Mouse (Mus musculus) spleen, adult 12 weeks (tissue): ENCODE data around the gene Plekhn1.

Experiments used
- DNase-seq: peaks from one replicate; pipeline ENCODE4 v3.0.0; 2022; ENCODE audit warnings: low spot score

The Plekhn1 gene

GRCm38 (mm10) chr4:156213134-156213533 lies 21.5 kb downstream of the Plekhn1 start:
- DNase-seq = no peak

DNA sequence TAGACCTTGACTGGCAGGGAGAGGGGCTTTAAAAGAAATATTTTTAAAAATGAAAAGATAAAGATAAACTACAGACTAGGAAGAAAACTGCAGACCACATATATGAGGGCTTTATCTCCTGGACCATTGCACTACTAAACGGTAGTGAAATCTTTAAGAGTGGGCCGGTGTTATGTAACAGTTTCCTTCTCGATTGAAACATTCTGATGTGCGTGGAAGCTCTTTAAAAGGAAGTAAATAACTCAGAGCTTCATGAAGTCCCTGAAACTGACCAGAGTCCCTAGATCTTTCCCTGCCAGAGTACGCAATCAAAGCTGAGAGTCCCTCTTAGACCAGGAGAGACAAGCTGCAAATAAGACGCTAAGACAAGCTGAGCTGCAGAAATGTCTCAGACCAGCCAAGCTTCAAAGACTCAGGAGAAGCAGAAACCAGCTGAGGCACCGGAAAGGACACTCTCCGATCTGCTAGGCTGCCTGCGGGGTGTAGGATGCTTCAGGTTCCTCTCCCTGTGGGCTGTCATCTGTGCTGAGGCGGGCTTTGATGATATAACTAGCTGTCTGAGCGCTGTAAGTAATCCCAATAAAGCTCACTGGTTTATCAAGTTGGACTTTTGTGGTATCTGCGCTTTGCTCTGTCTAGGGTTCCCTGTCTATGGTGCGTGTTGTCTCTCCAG lies 24.6 kb downstream of the Plekhn1 start:
- no peak for DNase-seq

DNA sequence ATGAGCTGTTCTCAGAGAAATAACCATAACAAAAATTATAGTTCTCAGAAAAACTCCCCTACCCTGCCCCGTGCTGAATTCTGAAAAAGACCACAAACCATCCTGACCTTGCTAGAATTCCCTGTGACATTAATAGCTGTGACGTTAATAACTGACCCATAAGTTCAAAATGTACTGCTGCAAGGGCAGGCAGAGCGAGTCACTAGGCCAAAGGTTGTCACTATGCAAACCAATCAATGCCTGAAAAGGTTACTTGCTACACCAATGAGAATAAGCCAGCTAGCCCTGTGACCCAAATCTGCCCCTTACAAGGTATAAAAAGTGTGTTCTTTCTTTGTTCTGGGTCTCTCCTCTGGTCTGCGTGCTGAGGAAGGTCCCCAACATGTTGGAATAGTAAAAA lies 25.8 kb downstream of the Plekhn1 start:
- no peak for DNase-seq

GRCm38 (mm10) chr4:156203413-156204131 lies 31.1 kb downstream of the Plekhn1 start:
- no peak for DNase-seq

- DNase-seq = peak; percentile 79
Observed at GRCm38 (mm10) chr4:156203001-156203412, 31.6 kb downstream of the Plekhn1 start, which contains the start of gene AW011738. Gene AW011738, plus strand, starts transcription at chr4:156203304.

DNA sequence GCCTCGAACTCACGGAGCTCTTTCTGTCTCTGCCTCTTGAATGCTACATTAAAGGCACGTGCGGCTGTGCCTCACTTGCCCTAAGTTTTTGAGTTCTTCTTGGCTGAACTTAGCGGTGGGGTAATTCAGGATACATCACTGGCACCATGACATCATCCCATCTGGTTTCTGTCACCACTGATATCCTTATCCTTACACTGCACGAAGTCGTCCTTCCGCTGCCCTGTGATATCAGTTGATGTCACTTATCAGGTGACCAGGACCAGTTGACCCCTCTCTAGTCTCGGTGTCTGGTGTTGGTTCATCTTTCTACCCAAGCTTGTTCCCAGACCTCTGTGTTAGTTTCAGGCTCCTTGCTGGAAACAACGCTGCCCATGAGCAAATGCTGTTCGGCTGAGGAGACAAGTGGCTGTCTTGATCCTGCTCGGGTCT lies 32.2 kb downstream of the Plekhn1 start:
- DNase-seq = peak; percentile 67

DNA sequence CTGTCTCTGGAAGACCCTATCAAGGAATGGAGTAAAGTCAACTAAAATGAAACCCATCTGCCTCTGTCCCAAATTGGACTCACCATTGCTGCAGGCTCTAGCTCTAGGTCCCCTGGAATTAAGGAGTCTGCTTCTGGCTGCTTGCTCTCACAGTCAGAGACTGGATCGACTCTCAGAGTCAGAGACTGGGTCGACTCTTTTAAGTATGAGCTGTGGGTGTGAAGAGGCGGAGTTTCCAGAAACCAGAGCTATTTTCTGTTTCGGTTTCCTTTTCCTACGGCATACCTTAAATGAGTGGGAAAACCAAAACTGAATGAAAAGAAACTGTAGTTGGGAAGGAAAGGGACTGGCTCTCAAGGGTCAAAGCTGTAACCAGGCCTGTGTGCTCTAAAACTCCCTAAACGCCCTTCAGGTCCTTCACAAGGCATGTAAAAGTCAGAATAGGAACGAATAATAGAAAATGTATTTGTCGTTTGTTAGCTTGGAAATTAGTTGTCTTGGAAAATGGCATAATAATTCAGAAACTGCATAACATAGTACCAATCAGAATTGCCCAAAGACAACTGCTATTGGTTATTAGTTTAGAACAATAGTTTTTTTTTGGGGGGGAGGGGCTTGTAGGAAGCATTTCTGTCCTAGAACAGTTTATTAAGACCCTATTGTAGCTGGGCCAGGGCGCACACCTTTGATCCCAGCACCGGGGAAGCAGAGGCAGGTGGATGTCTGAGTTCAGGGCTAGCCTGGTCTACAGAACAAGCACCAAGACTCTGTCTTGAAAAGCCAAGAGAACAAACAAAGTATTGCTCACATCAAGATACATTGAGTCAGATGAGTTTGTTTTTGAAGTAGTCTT lies 33.8 kb downstream of the Plekhn1 start, which contains the start of gene Isg15:
Isg15 (minus strand) TSS at position 196 of the 853 bp plus-strand sequence.
- DNase-seq = peak; percentile 45

DNA sequence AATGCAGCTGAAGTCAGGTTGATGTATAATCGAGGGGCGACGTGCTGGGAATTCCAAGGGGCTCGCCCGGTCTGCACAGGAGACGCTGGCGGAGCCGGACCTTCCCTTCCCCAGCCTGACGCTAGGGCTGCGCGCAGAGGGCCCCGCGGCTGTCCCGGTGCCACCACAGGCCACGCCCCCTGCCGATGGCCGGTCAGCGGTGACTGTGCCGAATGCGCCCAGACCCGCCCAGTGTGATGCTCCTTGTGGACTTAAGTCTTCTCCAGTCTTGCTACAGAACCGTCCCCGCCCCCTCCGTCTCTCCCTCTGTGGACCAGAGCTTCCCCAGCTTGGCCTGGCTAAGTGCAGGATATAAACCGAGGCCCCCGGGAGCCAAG lies 36.8 kb downstream of the Plekhn1 start:
- DNase-seq = peak; percentile 85

GRCm38 (mm10) chr4:156197131-156197828 lies 37.4 kb downstream of the Plekhn1 start, which contains the start of gene Agrn:
Gene Agrn, minus strand, starts transcription at chr4:156197488.
- peak; percentile 73 for DNase-seq

GRCm38 (mm10) chr4:156195927-156196870 lies 38.5 kb downstream of the Plekhn1 start:
- no peak for DNase-seq

GRCm38 (mm10) chr4:156194346-156194745 lies 40.3 kb downstream of the Plekhn1 start:
- no peak for DNase-seq

DNA sequence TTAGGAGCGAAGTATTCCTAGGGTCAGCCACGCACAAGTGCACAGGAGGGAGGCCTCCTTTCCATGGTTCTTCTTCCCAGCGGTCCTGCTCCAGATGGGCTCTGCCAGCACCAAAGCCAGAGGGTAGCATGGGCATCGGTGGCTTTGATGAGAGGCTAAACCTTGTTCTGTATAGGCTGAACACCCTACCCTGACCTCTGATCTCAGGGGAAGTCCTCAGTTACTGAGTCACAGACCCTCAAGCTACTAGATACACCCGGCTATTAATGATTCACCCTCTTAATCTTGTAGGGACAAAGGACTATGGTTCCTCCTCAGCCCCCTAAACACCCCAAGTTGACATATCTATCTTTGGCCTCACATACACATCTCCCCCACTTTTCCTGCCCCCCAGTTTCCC lies 40.8 kb downstream of the Plekhn1 start:
- no peak for DNase-seq

DNA sequence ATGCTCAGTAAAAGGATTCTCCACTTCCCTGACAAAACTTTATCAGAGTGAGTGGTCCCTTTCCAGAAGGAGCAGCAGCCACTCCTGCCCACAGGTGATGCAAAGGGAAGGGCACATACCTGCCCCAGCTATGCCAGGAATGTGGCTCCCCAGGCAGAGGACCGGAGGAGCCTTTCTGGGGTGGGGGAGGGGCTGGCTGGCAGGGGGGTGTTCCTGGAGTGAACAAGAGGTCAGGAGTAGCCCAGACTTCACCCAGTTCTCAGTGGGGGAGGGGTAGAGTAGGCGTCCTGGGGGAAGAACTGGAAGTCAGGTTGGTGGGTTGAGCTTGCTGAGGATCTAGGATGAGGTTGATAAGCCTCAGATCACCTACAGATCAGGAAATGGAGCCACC lies 41.5 kb downstream of the Plekhn1 start:
- DNase-seq = no peak

DNA sequence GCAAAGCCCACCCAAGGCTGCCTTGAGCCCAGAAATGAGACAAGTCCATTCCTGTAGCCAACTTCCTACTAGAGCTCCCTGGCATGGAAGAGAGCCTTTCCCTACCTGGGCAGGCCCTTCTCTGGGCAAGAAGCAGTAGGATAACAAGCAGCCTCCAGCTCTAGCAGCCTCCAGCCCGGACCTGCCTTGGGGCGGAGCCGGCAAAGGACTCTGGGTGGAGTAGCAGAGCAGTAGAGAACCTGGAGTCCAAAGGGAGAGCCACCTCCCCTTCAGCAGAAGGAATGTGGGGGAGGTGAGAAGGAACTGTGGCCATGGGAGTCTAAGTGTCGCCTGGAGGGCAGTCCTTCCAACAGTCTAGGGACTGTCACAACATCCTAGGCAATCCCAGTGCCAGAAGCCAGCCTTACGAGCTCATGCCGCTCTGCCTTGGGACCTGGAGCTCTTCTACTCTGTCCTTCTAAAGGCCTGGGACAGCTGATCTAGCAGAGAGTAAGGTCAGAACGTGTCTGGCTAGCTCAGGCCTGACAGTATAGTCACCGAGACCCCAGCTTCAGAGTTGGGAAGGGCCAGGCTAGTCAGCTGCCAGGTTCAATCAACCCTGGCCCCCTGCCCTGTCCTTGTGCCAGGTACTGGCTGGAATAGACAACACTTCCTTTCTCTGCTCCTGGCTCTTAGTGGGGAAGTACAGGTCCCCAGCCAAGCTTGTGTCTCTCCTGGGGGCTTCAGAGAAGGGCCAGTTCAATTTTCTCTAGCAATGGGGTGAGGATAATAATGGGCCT lies 42.0 kb downstream of the Plekhn1 start:
- DNase-seq = no peak

DNA sequence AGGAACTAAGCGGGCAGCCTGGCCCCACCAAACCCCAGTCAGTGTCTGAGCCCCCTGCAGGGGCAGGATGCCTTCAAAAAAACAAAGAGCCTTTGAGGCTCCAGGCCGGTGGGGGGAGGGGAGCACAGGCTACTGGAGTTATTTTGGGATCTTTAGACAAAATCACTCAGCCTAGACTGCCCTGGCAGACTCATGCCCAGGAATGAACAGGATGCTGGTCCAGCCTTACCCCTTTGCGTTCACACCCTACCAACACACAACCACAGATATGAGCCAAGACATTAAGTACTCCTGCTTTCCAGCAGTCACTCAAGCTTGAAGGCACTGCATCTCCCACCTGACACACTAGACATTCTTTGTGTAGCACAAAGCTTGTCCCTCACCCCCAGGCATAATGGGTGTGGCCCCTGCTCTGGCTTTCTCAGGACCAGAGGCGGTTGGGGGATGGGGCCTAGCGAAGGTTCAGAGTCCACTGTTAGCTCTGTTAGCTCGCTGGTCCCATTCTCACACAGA lies 45.8 kb downstream of the Plekhn1 start:
- DNase-seq = no peak

- no peak for DNase-seq
Observed at GRCm38 (mm10) chr4:156188162-156188810, 46.4 kb downstream of the Plekhn1 start.

DNA sequence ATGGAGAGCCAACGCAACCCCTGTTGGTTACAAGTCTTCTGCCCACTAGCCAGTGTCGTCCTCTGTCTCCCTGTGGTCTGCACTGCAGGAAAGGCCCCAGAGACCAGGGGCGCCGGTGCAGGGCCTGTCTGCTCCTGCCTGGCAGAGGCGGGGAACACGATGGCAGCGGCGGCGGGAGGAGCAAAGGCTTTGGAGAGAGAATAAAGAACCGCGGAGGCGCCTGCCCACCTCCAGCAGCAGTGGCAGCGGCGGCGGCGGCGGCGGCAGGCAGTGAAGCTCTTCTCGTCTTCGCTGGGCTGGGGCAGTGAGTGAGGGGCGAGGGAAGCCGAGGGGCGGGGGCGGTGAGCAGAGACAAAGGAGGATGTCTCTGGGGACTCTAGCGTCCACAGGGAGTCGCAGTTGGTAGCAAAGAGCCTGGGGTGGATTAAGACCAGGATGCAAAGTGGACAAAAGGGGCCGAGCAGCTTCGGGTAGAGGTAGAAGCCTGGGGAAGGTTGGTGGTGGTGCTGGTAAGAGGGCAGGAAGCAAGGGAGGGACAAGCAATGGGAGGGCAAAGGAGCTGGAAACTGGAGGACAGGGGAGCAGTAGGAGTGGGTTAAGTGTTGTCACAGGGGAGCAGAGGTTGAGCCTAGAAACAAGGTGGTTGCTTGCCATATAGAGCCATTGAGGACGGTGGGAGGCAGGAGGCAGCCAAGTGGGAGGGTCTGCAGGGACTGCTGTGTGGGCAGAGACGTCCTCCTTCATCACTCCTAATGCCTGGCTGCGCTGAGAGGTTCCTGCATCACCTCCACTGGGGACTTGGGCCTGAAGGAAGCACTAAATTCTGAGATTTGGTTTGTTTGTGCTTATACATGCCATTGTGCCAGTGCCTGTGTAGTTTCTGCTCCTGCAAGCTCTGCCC lies 48.5 kb downstream of the Plekhn1 start:
- DNase-seq = no peak

DNA sequence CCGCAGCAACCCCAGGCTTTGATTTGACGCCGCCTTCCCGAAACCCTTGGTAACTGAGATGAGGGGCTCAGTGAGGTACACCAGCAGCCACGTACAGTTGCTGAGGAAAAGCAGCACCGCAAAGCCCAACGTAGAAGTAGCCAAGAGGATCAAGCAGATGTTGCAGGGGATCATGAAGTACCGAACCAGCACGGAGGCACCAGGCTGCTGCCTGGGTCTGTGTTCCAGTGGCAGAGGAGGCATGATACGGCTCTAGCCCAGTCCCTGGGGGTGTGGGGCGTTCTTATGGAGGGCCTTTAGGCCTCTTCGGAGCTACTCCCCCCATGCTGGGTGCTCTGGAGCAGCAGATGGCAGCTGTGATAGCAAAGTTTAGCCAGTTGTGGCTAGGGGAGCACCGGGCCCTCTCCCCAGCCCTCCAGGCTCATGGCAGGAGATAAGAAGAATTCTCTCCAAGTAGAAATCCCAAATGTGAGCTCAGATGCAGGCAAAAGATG lies 49.2 kb downstream of the Plekhn1 start:
- no peak for DNase-seq
